Mouse (Mus musculus) layer of hippocampus, adult 18-20 months (tissue): Measurements from ENCODE around the gene Tmod1. TPM values are rescaled to one million over a fixed set of nuclear protein-coding genes. Genes with fewer than 3 reads are reported as not detected.
A peak's percentile ranks its signal among the peaks of the same experiment; 100 is the strongest.

Experiments used
- DNase-seq, 2 experiments: peaks; one replicate each; pipeline ENCODE4 v3.0.0; 2022; ENCODE audit warnings: low spot score in 2 of 2
- total RNA-seq, 2 experiments: library from RNA; stranded (reverse); gene quantifications; 2 replicates each; pipeline ENCODE4 v1.2.3; 2021

Gene Tmod1
- total RNA-seq, 2 experiments from 2014 or later: 20.6 to 22.8 TPM

GRCm38 (mm10) chr4:46053323-46054107 is 14.8 kb downstream of the Tmod1 start:
- DNase-seq: no peak

DNA sequence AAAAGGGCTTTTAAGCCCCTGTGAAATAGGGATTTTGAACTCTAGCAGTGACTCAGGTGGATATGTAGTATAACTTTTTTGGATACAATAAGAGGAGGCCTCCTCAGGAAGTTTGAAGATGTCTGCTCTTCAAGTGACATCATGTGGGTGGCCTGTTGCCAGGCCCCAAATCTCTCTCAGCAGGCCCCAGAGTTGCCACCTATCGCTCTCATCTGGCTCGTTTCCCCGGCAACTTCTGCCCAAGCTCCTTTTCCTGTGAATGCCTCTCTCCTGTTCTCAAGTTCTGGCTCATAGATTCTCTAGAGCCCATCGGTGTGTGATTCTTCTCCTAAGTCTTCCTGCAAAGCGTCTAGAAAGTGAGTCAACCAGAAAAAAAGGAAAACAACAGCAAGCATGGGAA is 17.4 kb downstream of the Tmod1 start:
- no peak for DNase-seq

DNA sequence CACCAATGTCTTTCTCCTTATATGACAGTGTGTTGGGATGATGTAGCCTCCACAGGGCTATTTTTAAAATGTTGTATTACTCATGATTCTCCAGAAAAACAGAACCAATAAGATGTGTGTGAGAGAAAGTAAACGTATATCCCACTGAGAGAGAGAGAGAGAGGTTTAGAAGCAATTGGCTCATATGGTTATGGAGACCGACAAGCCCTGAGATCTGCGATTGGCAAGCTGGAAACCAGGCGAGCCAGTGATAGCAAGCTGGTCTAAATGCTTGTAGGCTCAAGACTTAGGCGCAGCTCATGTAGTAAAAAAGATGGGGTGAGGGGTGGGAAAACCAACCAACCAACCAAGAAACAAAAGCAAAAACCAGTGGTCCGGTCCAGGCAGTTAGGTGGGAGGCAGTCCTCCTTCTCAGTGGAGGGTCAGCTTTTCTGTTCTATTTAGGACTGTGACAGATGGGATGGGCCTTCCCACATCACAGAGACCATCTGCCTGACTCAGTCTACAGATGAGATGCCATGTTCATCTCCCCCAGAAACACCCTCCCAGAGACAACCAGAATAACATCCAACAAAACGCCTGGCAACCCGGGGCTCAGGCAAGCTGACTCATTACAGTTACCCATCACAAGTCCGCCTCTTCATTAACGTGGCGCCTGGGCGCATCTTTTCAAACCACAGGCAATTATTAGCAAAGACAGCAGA is 22.7 kb downstream of the Tmod1 start:
- peak; percentile 89 to 95 for DNase-seq

- DNase-seq: no peak
Observed at GRCm38 (mm10) chr4:46063841-46064240, 25.1 kb downstream of the Tmod1 start.

GRCm38 (mm10) chr4:46064263-46064662 is 25.5 kb downstream of the Tmod1 start:
- no peak for DNase-seq

DNA sequence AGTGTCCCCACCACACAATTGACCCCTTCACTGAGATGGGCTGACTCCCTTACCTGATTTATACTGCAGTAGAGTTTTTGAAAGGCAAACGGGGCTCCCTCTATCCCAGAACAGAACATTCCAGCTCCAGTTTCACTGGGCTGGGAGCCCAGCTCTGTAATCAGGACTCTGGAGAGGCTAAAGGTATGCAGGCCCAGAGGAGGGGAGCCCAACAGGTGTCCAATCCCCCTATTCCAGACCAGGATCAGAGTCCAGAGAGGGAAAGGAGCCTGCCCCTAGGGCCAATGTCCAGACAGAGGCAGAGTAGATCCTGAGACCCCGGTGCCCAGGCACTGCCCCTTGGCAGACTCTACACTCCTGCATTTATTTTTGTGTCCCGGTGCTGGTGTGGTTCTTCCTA is 26.2 kb downstream of the Tmod1 start:
- DNase-seq: no peak

DNA sequence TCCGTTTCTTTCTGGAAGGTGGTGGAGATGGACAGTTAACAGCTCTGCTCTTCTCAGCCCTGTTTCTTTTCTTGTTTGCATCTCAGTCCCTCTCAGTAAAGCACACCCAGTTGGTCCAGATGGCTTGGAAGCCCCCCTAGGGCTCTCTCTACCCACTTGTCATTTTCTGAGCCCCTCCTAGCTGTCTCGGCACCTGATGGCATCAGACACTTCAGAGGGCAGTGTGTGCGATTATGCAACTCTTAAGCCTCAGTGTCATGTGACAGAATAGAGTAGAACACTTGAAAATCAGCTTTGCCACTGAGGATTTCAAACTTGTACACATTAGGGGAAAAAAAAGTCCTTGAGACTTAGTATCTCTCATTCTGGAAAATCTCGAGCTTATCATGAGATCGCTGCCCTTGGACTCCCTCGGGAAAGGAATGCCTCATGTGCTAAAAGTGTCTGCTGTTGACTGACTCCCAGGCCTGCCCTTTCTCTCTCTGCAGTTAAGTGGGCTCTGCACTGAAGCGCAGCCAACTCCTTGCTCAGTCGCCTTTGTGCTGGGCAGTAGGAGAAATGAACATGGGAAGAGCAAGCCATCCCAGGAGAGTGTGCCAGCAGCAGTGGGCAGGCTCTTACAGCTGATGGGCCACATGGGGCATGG is 27.1 kb downstream of the Tmod1 start:
- DNase-seq: no peak

- DNase-seq: no peak
Observed at GRCm38 (mm10) chr4:46068060-46068459, 29.3 kb downstream of the Tmod1 start.

DNA sequence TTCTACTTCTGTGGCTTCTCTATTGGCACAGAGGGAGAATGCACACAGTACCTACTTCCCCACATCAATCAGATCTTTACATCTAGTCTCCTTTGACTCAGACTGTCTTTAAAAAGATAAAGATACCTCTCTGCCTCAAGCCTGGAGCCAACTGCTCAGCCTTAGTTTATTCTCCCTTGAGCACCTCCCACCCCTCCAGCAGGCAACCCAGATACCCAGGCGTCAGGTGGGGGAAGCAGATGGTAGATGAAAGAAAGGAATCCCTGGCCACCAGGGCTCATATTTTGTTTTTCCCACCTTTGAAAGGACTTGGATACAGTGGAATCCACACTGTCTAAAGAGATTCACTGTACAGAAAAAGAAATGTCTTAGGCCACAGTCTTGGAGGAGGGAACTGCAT is 29.8 kb downstream of the Tmod1 start:
- DNase-seq: no peak

DNA sequence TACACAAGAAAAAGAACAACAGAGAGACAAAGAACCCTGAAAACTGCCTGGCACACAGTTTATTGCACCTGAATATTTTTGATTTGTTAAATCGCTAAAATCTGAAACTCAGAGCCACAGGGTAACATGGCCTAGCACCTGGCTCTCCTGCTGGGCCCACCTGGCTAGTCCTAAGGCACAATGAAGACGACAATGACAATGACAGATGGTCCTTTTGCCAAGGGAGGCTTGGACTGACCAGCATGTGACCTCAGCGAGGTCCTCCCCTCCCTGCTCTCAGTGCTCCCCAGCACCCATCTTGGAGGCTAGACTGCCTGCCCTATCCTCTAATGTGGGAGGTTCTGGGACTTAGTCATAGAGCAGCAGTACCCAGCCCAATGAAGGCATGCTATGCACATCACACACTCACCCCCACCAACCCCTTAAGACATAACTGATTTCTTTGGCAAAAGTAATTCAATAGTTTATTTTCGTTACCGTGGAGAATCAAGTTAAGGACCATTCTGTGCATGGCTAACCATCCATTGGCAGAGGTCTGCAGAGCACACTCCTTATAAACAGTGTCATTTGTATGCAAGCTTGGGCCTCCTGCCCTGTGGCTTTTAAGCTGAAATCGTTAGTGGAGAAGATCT is 31.2 kb downstream of the Tmod1 start:
- no peak for DNase-seq

DNA sequence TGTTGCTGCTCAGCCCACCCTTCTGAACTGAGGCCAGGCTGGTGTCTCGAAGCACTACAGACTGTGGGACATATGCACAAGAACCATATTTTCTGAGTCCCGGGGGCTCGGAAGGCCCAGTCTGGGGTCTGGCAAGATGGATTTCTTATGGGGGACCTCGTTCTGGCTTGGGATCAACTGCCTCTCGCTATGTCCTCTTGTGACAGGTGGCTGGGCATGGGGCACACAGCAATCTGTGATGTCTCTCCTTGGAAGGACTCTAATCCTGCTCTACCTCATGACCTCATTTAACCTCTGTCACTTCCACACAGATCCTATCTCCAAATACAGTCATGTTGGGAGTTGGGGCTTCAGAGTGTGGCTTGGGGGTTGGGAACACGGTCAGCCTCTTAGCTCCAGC is 33.9 kb downstream of the Tmod1 start:
- DNase-seq: no peak

DNA sequence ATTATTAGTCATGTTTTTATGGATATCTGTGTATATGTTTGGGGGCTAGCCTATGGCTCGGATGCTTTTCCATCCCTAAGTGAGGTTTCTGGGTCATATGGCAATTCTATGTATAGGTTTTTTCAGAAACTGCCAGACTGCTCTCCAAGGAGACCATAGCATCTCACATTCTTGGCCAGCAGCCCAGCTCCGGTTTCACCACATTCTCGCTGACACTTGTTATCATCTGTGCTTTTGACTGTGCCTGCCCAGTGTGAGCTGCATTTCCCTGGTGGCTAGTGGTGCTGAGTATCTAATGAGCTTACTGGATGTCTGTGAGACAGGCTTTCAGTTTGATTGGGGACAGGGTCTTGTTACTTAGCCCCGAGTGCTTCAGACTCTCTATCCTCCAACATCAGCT is 35.0 kb downstream of the Tmod1 start:
- peak in 1 of 2 experiments; percentile 56 for DNase-seq

DNA sequence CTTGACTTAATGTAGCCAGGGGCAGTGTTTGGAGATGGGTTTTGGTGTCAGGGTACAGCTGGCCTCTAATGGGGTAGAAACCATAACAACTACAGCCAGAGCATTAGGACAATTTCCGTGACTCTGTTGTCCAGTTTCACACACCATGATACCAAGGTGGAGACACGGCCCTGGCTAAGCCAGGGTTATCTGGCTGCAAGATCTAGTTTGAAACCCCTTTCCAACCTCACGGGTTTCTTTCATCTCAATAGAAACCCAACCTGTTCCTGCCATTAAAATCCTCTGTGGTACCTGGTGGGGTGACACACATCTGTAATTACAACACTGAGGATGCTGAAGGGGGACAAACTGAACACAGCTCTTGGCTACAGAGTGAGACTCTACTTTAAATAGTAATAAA is 36.9 kb downstream of the Tmod1 start:
- no peak for DNase-seq

- DNase-seq: no peak
Observed at GRCm38 (mm10) chr4:46076892-46077291, 38.2 kb downstream of the Tmod1 start.

GRCm38 (mm10) chr4:46080261-46080660 is 41.5 kb downstream of the Tmod1 start:
- DNase-seq: no peak

- DNase-seq: no peak
Observed at GRCm38 (mm10) chr4:46082555-46082954, 43.8 kb downstream of the Tmod1 start.

DNA sequence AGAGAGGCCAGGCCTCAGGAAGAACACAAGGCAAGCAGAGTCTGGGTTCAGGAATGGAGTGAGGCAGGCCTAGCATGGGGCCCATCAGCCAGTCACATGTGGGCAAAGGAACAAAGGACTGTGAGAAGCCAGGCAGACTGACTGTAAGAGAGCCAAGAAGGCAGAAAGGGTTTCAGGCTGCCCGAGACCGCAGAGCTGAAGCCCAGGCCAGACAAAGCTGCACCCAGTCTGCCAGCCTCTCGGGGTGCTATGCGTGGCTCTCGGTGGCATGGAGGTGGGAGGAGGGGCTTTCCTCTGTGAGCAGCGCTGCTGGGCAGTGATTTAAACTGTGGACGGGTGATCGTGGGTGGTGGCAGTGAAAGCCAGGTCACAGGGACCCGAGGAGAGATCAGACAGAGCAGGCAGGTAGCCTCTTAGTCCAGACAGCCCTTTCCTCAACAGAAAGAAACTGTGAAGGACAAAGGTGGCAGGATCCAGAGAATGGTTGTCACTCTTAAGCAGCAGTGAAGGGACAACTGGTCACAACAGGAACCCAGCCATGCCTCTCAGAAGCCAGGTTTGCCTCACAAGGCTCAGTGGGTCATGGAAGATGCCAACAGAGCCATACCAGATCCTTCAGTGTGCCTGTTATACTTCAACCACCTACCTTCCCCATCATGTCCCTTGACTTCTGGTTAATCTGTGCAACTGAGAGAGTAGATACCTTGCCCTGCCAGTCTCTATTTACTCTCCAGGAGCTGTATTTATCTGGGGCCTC is 45.9 kb downstream of the Tmod1 start:
- DNase-seq: no peak

DNA sequence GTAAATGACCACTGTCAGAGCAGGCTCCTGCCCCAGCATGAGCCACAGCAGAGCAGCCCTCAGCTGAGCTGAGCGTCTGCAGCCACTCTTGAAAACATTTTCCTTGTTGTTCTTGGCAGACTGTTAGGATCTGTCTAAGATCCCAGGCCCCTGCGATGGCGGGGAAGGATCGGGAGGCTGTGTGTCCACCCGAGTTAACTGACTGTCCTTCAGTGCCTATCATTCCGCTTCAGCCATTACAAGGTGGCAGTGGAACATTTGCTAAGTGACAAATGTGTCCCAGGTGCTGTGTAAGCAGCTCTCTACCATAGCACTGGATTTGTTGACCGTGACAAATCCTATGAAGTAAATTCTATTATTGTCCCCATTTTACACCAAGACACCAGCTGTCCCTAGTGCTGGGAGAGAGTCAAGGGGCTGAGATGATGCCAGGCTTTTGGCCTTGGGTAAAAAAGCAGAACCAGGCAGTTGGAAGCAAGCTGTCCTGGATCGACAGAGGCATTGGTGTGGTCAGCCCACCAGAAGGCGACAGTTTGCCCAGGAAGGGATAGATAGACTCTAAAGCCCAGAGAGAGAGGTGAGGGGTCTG is 46.6 kb downstream of the Tmod1 start:
- no peak for DNase-seq

DNA sequence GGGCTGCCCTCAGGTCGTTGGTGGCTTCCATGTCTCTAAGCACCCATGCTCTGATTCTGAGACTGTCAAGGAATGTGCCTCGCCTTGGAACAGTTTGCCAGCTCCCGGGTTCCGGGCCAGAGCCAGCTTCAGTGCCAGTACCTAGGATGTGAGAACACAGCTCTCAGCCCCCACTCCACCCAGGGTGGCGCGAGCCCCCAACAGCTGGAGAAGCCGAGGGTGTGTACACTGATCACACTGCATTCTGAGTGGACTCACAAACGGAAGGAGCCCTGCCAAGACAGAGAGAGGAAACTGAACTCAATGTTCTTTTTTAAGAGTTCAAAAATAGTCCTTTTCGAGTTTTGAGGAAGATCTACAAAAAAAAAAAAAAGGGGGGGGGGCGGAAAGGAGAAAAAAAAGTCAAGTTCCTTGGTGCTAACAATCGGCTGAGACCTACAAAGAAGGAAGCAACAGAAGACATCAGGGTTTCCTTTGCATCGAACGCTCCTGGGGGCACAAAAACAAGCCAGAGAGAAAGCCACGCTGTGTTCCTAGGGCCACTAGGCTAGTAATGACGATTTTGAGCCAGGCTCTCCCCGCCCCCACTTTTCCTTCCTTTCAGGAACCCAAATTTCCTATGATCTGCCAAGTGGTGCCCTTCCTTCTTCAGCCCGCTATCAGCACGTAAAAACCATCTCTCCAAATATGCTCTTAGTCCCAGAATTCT is 48.1 kb downstream of the Tmod1 start:
- no peak for DNase-seq

DNA sequence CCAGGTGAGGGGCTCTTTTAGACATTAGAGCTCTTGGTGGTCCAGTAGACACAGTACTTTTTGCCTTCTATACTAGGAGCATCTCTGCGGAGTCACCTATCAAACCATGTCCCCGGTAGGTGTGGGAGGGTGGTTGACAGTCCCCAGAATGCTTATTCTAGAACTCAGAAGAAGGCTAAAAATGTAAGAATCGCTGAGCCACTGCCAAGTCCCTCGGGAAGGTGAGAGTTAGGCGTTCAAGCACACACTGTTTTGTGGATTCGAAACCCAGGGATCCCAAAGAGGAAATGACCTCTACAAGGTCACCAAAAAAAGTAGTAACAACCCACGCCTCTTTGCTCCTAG is 48.7 kb downstream of the Tmod1 start:
- DNase-seq: no peak
